24 mouse cellular contexts compared by ENCODE assay signal in the genomic region with DNA sequence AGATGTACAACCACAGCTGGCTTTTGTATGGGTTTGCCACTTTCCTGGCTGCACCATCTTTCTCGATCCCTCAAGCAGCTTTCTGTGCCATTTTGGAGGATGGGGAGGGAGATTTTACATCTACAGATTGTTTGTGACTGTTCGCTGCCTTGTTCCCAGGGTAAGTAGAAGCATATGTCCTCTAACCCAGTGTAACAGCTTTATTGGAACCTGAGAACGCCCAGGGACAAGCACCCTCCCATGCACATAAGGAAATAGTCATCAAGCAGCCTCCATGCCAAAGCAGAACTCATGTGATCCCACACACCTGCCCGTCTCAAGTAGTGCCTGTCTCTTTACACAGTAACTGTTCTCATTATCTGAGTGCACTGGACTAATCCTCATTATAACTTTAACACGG.
DNase-seq lines count a peak whose midpoint lies in the region; ATAC-seq and TF ChIP-seq lines count a peak whose summit lies in the region.
"Had no signal": no experiment of that assay in that cellular context is flagged by ENCODE, and none has a peak within 500 bp of the region (broad histone marks: within the 10 kb centered on the region; RNA-seq: fewer than 3 reads in every experiment).

No protein-coding gene starts in this region.

- H3K27me3 ChIP-seq in forebrain, embryonic 11.5 days (ENCODE audit: control insufficient read depth, insufficient read depth, low read length) = no peaks in the 10 kb centered on the region
- H3K27me3 ChIP-seq in forebrain, embryonic 15.5 days = no peaks in the 10 kb centered on the region
- peaks cover 5% of the 10 kb centered on the region for H3K27me3 ChIP-seq in embryonic facial prominence, embryonic 13.5 days
- no peaks in the 10 kb centered on the region for H3K27me3 ChIP-seq in limb, embryonic 10.5 days (ENCODE audit: low read depth, poor library complexity, severe bottlenecking)
- no peaks in the 10 kb centered on the region for H3K27me3 ChIP-seq in limb, embryonic 14.5 days (ENCODE audit: control insufficient read depth, insufficient read depth, low read length)
- H3K27me3 ChIP-seq in kidney, embryonic 16.5 days (ENCODE audit: insufficient read depth, low read length) = no peaks in the 10 kb centered on the region
- H3K27me3 ChIP-seq: CH12.LX; hindbrain, embryonic 15.5 days had no signal

- TF ChIP-seq POLR2A in limb, embryonic 14.5 days (IDR thresholded peaks at IDR 0.05; ENCODE audit: borderline replicate concordance, extremely low read depth, insufficient read depth, insufficient read length) = no peak

- 64% methylated on average over 5 of the region's 5 CpGs for WGBS in forebrain, embryonic 11.5 days
- WGBS in forebrain, embryonic 15.5 days = 59% methylated on average over 5 of the region's 5 CpGs
- WGBS in embryonic facial prominence, embryonic 13.5 days = 25% methylated on average over 5 of the region's 5 CpGs
- 38% methylated on average over 5 of the region's 5 CpGs for WGBS in limb, embryonic 10.5 days
- 18% methylated on average over 5 of the region's 5 CpGs for WGBS in limb, embryonic 14.5 days
- WGBS in kidney, embryonic 16.5 days = 61% methylated on average over 5 of the region's 5 CpGs

- no peaks in the 10 kb centered on the region for H3K4me1 ChIP-seq in forebrain, embryonic 11.5 days (replicated peaks; ENCODE audit: control insufficient read depth, insufficient read depth, low read length)
- H3K4me1 ChIP-seq in forebrain, embryonic 15.5 days = 0 out of 2 replicates have a peak, but pooled peaks cover 6% of the 10 kb centered on the region
- H3K4me1 ChIP-seq in embryonic facial prominence, embryonic 13.5 days = peaks cover 50% of the 10 kb centered on the region
- peaks cover 65% of the 10 kb centered on the region for H3K4me1 ChIP-seq in limb, embryonic 10.5 days
- peaks cover 19% of the 10 kb centered on the region for H3K4me1 ChIP-seq in limb, embryonic 14.5 days (ENCODE audit: control insufficient read depth, insufficient read depth, low read length)
- H3K4me1 ChIP-seq in kidney, embryonic 16.5 days (ENCODE audit: insufficient read depth, low read length) = peaks cover 4% of the 10 kb centered on the region; the same call in 1 of the 2 replicates

- no peak overlapping the region for H3K4me3 ChIP-seq in forebrain, embryonic 11.5 days (ENCODE audit: low read depth, low read length)
- no peak overlapping the region for H3K4me3 ChIP-seq in forebrain, embryonic 15.5 days
- H3K4me3 ChIP-seq in embryonic facial prominence, embryonic 13.5 days = no peak overlapping the region
- peak overlapping the region; percentile 7; the same call in 1 of the 2 replicates for H3K4me3 ChIP-seq in limb, embryonic 10.5 days
- no peak overlapping the region for H3K4me3 ChIP-seq in limb, embryonic 14.5 days (replicated peaks; ENCODE audit: low read length)
- no peak overlapping the region for H3K4me3 ChIP-seq in kidney, embryonic 16.5 days (ENCODE audit: low read length)
- H3K4me3 ChIP-seq: erythroblast, embryonic 14.5 days; forebrain, embryonic 10.5 days; gastrocnemius, adult 2 months; heart, embryonic 12.5 days; hindbrain, embryonic 15.5 days had no signal

- DNase-seq in forebrain, embryonic 11.5 days (ENCODE audit: low spot score) = peak; percentile 32
- no peak for DNase-seq in limb, embryonic 10.5 days (ENCODE audit: low spot score)
- no peak for DNase-seq in limb, embryonic 14.5 days (ENCODE audit: low spot score)
- no peak for DNase-seq in spleen, adult 12 weeks (ENCODE audit: low spot score)
- no peak for DNase-seq in cerebellum, adult 11 months
- DNase-seq: adrenal gland, postnatal 14 days; cerebellum, adult 2 months; cerebellum, postnatal 14 days; gastrocnemius, adult 2 months; gastrocnemius, postnatal 25 days; heart, postnatal 36 days had no signal

- ATAC-seq in forebrain, embryonic 11.5 days (replicated peaks; ENCODE audit: low FRiP score) = no peak
- no peak for ATAC-seq in forebrain, embryonic 15.5 days (replicated peaks)
- ATAC-seq in embryonic facial prominence, embryonic 13.5 days (ENCODE audit: insufficient number of reproducible peaks, insufficient read depth, low FRiP score, low TSS enrichment, low read depth) = 0 out of 2 replicates have a peak, but pooled peaks have one; percentile 69
- ATAC-seq in limb, embryonic 14.5 days (ENCODE audit: low FRiP score, low read depth) = no peak
- no peak for ATAC-seq in kidney, embryonic 16.5 days (ENCODE audit: low FRiP score, low TSS enrichment)
- ATAC-seq: activated CD4-positive, CD25-positive, alpha-beta regulatory T cell, adult 4 months; forebrain, embryonic 16.5 days; inflammation-experienced regulatory T-cells, adult 6 months; intestine, postnatal 0 days; Patski had no signal

- no peak overlapping the region for H3K9ac ChIP-seq in forebrain, embryonic 11.5 days (ENCODE audit: low read length)
- no peak overlapping the region for H3K9ac ChIP-seq in forebrain, embryonic 15.5 days (replicated peaks)
- no peak overlapping the region for H3K9ac ChIP-seq in embryonic facial prominence, embryonic 13.5 days
- no peak overlapping the region for H3K9ac ChIP-seq in limb, embryonic 14.5 days (ENCODE audit: low read depth, low read length, severe bottlenecking)
- H3K9ac ChIP-seq in kidney, embryonic 16.5 days (replicated peaks; ENCODE audit: low read length) = no peak overlapping the region
- H3K9ac ChIP-seq: heart, embryonic 12.5 days; hindbrain, embryonic 15.5 days had no signal

- H3K4me2 ChIP-seq in forebrain, embryonic 11.5 days (ENCODE audit: low read depth, low read length, severe bottlenecking) = no peak overlapping the region
- H3K4me2 ChIP-seq in forebrain, embryonic 15.5 days (replicated peaks) = no peak overlapping the region
- peak overlapping the region; percentile 37 for H3K4me2 ChIP-seq in embryonic facial prominence, embryonic 13.5 days
- peak overlapping the region; percentile 25 for H3K4me2 ChIP-seq in limb, embryonic 14.5 days (replicated peaks; ENCODE audit: low read depth, low read length, severe bottlenecking)
- no peak overlapping the region for H3K4me2 ChIP-seq in kidney, embryonic 16.5 days (replicated peaks; ENCODE audit: low read depth, low read length)
- H3K4me2 ChIP-seq: heart, embryonic 12.5 days; hindbrain, embryonic 15.5 days had no signal

- no peaks in the 10 kb centered on the region for H3K36me3 ChIP-seq in forebrain, embryonic 11.5 days (ENCODE audit: control insufficient read depth, insufficient read depth, low read length)
- no peaks in the 10 kb centered on the region for H3K36me3 ChIP-seq in forebrain, embryonic 15.5 days
- no peaks in the 10 kb centered on the region for H3K36me3 ChIP-seq in embryonic facial prominence, embryonic 13.5 days
- no peaks in the 10 kb centered on the region for H3K36me3 ChIP-seq in limb, embryonic 10.5 days
- H3K36me3 ChIP-seq in limb, embryonic 14.5 days (ENCODE audit: control insufficient read depth, insufficient read depth, low read length) = no peaks in the 10 kb centered on the region
- H3K36me3 ChIP-seq in kidney, embryonic 16.5 days (ENCODE audit: insufficient read depth, low read length) = no peaks in the 10 kb centered on the region
- H3K36me3 ChIP-seq: forebrain, embryonic 10.5 days; heart, embryonic 12.5 days; hindbrain, embryonic 15.5 days had no signal

- H3K27ac ChIP-seq in forebrain, embryonic 11.5 days (ENCODE audit: low read depth, low read length) = no peak overlapping the region
- no peak overlapping the region for H3K27ac ChIP-seq in forebrain, embryonic 15.5 days (replicated peaks)
- H3K27ac ChIP-seq in embryonic facial prominence, embryonic 13.5 days = peak overlapping the region; percentile 51
- peak overlapping the region; percentile 50; the same call in 1 of the 2 replicates for H3K27ac ChIP-seq in limb, embryonic 10.5 days
- no peak overlapping the region for H3K27ac ChIP-seq in limb, embryonic 14.5 days (replicated peaks; ENCODE audit: low read depth, low read length)
- H3K27ac ChIP-seq in kidney, embryonic 16.5 days (ENCODE audit: low read length) = no peak overlapping the region
- H3K27ac ChIP-seq: forebrain, embryonic 10.5 days; gastrocnemius, adult 2 months; hindbrain, embryonic 15.5 days had no signal

- no peaks in the 10 kb centered on the region for H3K9me3 ChIP-seq in forebrain, embryonic 11.5 days (ENCODE audit: control insufficient read depth, low read length)
- H3K9me3 ChIP-seq in forebrain, embryonic 15.5 days = no peaks in the 10 kb centered on the region
- no peaks in the 10 kb centered on the region for H3K9me3 ChIP-seq in embryonic facial prominence, embryonic 13.5 days
- H3K9me3 ChIP-seq in limb, embryonic 10.5 days (replicated peaks) = no peaks in the 10 kb centered on the region
- no peaks in the 10 kb centered on the region for H3K9me3 ChIP-seq in limb, embryonic 14.5 days (ENCODE audit: control insufficient read depth, low read length)
- H3K9me3 ChIP-seq in kidney, embryonic 16.5 days (ENCODE audit: low read length) = no peaks in the 10 kb centered on the region
- H3K9me3 ChIP-seq: forebrain, embryonic 10.5 days; heart, embryonic 12.5 days; hindbrain, embryonic 15.5 days had no signal

Comparison
In these comparisons a context has a peak if more than half of its experiments do, and no peak if none do; other contexts are left out.
1. H3K27ac ChIP-seq: peak in embryonic facial prominence, embryonic 13.5 days (single experiment) and limb, embryonic 10.5 days (single experiment); none in forebrain, embryonic 11.5 days (single experiment), forebrain, embryonic 15.5 days (single experiment), limb, embryonic 14.5 days (single experiment) and kidney, embryonic 16.5 days (single experiment).
2. H3K4me2 ChIP-seq: peak in embryonic facial prominence, embryonic 13.5 days (single experiment) and limb, embryonic 14.5 days (single experiment); none in forebrain, embryonic 11.5 days (single experiment), forebrain, embryonic 15.5 days (single experiment) and kidney, embryonic 16.5 days (single experiment).